Mouse (Mus musculus) bone marrow macrophage, adult 2 months (primary cell): Measurements from ENCODE around the gene 1700016H13Rik.

Experiments
- CTCF ChIP-seq: IDR thresholded peaks from 2 replicates; pipeline ENCODE4 v1.5.1; 2012; ENCODE audit warnings: low read depth, mild to moderate bottlenecking, low read length, moderate library complexity
- POLR2A ChIP-seq: IDR thresholded peaks from 2 replicates; pipeline ENCODE4 v1.6.1; 2012; ENCODE audit warnings: mild to moderate bottlenecking, low read depth, low read length, borderline replicate concordance

DNA sequence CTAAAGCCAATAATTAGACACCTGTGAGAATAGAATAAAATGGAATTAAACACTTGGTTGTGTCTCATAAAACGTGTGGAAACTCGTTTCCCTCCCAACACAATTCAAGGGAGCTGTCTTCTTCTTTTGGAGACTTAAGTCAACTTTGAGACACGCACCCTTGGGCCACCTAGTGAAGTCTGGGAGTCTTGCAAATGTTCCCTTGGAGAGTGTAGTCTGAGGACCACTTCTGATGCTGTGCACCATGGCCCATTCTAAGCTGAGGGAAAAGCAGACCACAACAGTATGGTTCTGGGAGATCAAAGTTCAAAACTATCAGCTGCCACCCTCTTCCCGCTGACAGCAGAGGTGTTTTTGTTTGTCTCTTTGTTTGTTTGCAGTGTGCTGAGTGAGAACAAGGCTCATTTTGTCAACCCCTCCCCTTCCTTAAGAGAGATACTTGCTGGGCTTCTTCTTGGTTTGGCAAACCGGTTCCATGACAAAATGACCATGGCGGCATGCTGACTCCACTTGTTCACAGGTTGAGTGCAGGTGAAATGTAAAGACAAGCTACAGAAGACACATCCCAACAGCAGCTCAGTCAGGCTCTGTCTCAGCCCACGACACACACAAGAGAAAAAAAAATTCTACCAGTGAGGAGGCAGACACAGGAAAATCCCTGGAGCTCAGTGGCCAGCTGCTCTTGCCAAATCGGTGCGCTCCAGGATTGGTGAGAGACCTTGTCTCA, 25.8 kb downstream of the 1700016H13Rik start:
- TF ChIP-seq POLR2A, result no peak
- no peak for TF ChIP-seq CTCF
